Mouse (Mus musculus) heart, postnatal 14 days (tissue): ENCODE results near the gene Hcfc2. TPM values are rescaled to one million over a fixed set of nuclear protein-coding genes. Genes with fewer than 3 reads are reported as not detected.

Experiments
- DNase-seq, 2 experiments: peaks; one replicate each; pipeline ENCODE4 v3.0.0; 2021 to 2022
- intact Hi-C: fragments of 180-260 bp; cut with DNase I; formaldehyde crosslinking; loops from one replicate; pipeline ENCODE4 v1.15.1; 2025
- total RNA-seq, 2 experiments: library from RNA; stranded (reverse); gene quantifications; 2 replicates each; pipeline ENCODE4 v1.2.3; 2021

Gene Hcfc2
- total RNA-seq, 2 experiments from 2014 or later = 32.9 to 33.8 TPM

DNA sequence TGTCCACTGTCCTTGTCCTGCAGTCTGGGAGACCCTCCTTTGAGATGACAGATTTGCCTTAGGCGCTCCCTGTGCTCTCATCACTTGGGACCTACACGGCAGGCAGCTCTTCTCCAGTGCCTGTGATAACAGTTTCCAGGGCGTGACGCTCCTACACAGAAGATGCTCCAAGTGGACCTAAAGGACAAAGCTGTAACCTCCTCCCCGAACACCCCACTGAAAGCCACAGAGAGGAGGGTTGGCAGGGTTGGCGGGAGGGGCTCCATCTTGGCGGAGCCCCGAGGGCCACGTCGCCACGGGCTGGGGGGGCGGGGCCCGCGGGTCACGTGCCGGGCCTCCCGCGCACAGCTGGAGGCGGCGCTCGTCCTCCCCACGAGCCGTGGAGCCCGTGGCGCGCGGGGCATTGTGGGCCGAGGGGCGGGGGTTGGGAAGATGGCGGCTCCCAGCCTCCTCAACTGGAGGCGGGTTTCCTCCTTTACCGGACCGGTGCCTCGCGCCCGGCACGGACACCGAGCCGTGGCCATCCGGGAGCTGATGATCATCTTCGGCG lies 2.8 kb downstream of the Hcfc2 start:
- intact Hi-C loops = loop anchor here (2.0 to 5.0 kb wide), 2 partner anchors 32 to 64 kb away; partner anchors contain the start of gene Nfyb
- DNase-seq = peak; percentile 92 to 93

- intact Hi-C loops = loop anchor here (2.0 to 5.0 kb wide), 2 partner anchors 33 to 63 kb away; partner anchors contain the start of gene Nfyb
- peak; percentile 19 to 23 for DNase-seq
Observed at GRCm38 (mm10) chr10:82699296-82699941, 3.5 kb downstream of the Hcfc2 start.

DNA sequence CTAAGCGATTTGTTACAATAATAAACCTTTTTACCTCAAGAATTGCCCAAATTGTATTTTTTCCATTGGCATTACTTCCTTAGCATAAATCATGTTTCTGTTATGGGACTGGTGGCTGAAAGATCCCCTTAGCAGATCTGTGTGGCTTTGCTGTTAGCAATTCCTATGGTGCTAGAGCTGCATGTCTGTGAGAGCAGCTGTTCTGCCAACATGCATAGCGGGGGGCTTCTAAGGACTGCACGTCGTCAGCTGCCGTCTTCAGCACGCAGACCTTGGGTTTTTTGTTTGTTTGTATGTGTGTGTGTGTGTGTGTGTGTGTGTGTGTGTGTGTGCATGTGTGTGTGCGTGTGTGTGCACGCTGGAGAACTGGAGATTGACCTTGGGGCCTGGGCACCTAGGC lies 45.4 kb downstream of the Hcfc2 start:
- DNase-seq = no peak
- intact Hi-C loops = no loop called here

- DNase-seq = no peak
- intact Hi-C loops = no loop called here
Observed at GRCm38 (mm10) chr10:82741876-82742275, 45.9 kb downstream of the Hcfc2 start.

DNA sequence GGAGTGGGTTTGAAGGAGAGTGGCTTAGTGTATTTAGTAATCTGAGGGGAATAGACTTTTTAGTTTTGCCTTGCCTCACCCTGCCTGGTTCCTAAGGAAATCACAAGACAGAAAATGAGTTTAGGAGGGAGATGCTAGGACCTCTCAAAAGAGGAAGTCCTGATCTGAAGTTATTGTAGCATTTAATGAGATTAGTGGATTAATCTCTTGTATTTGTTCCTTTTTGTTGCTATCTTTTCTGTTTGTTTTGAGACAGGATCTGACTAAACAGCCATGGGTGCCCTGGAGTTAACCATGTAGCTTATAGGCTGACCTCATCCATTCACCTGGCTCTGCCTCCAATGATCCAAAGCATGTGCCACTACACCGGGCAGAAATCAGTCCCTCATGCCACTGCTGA lies 46.6 kb downstream of the Hcfc2 start:
- no peak for DNase-seq
- intact Hi-C loops = no loop called here

- intact Hi-C loops = no loop called here
- DNase-seq = no peak
Observed at GRCm38 (mm10) chr10:82744296-82744695, 48.3 kb downstream of the Hcfc2 start.

DNA sequence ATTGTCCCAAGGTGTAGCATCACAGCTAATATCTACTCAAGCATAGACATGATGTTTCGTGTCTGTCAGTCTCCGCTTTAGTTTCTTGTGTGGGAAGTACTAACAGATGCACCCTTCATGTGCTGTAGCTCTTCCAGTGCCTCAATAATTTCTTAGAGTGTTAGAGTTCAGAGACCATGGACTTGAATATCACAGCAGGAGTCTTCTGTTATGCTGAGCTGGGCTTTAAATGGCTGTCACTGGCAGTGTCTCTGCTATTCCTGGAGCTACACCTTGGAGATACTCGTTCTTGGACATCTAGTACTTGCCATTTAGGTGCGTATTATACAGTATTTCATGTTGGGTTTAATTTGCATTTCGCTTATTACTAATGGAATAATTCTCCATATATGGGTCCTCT lies 49.3 kb downstream of the Hcfc2 start:
- intact Hi-C loops = no loop called here
- DNase-seq = no peak

GRCm38 (mm10) chr10:82746988-82747850 lies 51.3 kb downstream of the Hcfc2 start:
- no peak for DNase-seq
- intact Hi-C loops = no loop called here

GRCm38 (mm10) chr10:82750778-82751177 lies 54.8 kb downstream of the Hcfc2 start:
- DNase-seq = no peak
- intact Hi-C loops = no loop called here

GRCm38 (mm10) chr10:82752921-82753320 lies 57.0 kb downstream of the Hcfc2 start:
- intact Hi-C loops = no loop called here
- no peak for DNase-seq

DNA sequence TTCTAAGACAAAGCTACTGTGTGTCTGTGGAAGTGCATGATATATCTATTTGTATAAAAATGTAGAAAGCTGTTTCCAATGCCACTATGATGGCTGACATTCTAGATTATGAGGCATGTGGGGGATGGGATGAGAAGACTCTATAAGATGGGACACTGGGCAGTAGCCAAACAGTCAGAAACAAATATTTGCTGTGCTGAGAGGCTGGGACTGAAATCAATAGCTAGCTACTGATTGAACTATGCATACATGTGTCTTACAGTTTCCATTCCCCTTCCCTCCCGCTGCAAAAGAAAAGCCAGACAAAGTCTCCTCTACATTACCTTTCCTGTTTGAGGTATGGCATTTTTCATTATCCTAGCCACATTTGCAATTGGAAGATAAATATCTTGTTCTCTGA lies 58.7 kb downstream of the Hcfc2 start:
- intact Hi-C loops = loop anchor here (5.0 kb wide), 1 partner anchor 47 kb away; no protein-coding TSS in a partner anchor

GRCm38 (mm10) chr10:82755213-82755890 lies 59.4 kb downstream of the Hcfc2 start:
- DNase-seq = no peak
- intact Hi-C loops = loop anchor here (5.0 kb wide), 1 partner anchor 48 kb away; no protein-coding TSS in a partner anchor

More for the DNA sequence above, 58.7 kb downstream of the Hcfc2 start:
- DNase-seq = no peak

GRCm38 (mm10) chr10:82756466-82756865 lies 60.5 kb downstream of the Hcfc2 start:
- intact Hi-C loops = loop anchor here (5.0 kb wide), 1 partner anchor 49 kb away; no protein-coding TSS in a partner anchor
- no peak for DNase-seq

DNA sequence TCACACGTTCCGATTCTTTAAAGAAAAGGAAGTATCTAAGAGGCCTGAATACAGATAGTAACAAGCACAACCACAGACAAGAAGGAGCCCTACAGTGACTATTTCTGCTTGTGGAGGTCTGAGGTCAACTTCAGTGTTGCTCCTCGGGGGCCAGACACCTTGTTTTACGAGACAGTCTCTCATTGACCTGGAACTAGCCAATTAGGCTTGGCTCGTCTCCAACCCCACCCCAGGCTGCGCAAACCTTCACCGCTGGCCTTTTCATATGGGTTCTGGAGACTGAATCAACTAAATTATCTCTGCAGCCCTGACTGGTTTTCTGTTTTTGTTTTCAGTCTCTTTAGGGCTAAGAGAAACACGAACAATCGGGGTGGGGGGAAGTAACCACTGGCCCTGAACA lies 61.4 kb downstream of the Hcfc2 start:
- intact Hi-C loops = loop anchor here (5.0 kb wide), 1 partner anchor 50 kb away; no protein-coding TSS in a partner anchor
- no peak for DNase-seq

GRCm38 (mm10) chr10:82758368-82758767 lies 62.4 kb downstream of the Hcfc2 start:
- DNase-seq = no peak
- intact Hi-C loops = loop anchor here (5.0 kb wide), 1 partner anchor 51 kb away; no protein-coding TSS in a partner anchor

DNA sequence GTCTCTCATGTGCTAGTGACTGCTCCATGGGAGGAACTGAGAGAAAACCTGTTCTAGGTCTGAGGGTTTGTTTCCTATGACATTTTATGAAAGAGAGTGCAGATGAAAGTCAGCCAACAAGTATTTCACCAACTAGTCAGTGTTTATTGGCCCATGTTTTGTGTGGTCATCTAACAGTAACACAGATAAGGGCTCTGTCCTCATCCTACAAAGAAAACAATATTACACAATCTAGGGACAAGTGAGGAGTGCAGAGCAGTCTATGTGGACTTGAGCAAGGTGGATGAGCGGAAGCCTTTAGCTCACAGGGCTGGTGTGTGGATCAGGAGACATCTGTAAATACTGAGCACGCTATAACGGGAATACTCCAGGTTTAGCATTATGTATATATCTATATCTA lies 62.9 kb downstream of the Hcfc2 start:
- intact Hi-C loops = loop anchor here (5.0 kb wide), 1 partner anchor 52 kb away; no protein-coding TSS in a partner anchor
- DNase-seq = no peak

GRCm38 (mm10) chr10:82759706-82760105 lies 63.7 kb downstream of the Hcfc2 start:
- no peak for DNase-seq
- intact Hi-C loops = loop anchor here (5.0 kb wide), 2 partner anchors 52 to 62 kb away; partner anchors contain the start of gene Hcfc2

DNA sequence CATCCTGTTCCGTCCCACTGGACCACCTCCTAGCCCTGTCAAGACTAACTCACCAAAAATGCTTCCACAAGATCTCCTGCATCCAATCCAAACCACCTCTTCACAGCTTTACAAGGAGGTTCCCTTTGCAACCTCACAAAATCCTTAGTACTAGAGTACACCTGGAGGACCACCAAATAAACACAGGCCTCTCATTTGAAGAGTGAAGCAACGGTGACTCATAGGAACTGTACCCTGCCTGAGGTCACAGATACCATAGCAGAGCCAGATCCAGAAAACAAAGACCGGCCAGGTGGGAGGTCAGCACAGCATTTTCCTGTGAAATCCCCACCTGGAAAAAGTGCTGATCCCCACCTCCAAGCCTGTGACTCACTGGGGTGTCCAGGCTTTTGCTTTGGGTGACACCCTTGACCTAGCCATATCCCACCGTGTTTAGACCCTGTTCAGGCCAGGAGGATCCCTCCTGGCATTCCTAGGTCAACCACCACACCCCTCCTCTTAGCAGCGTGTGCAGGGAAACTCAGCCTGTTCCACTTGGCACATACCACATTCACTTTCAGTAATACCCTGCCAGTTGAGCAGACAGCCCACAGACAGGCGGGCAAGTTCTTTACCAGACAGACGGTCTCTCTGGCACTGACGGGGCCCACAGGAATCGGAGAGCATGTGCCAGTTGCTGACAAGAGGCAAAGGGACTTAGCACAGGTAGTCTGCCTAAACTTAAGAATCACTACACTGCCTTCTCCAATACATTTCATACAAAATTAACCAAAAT lies 65.3 kb downstream of the Hcfc2 start:
- intact Hi-C loops = loop anchor here (5.0 kb wide), 1 partner anchor 64 kb away; the partner anchor contains the start of gene Hcfc2

More for the DNA sequence above, 65.3 kb downstream of the Hcfc2 start:
- no peak for DNase-seq
